Mouse (Mus musculus) CH12.LX (cell line): ENCODE measurements around the gene Taar7e. TPM values are rescaled to one million over a fixed set of nuclear protein-coding genes. Genes with fewer than 3 reads are reported as not detected.
"Not testable (repeated sequence)": the region's sequence is repeated elsewhere in the genome, so short reads cannot be mapped to it uniquely, and the experiment has no call there.

Experiments
- DNase-seq: peaks from one replicate; pipeline ENCODE4 v3.0.0-alpha.2; 2013; ENCODE audit errors: extremely low read depth
- H3K27ac ChIP-seq: 2 replicates; pipeline ENCODE4 v1.5.1; 2012; ENCODE audit warnings: low read depth, mild to moderate bottlenecking, control low read depth, moderate library complexity; ENCODE audit not compliant: insufficient read depth
- H3K27me3 ChIP-seq: replicated peaks from 2 replicates; pipeline ENCODE3; 2012; ENCODE audit warnings: inconsistent platforms
- H3K36me3 ChIP-seq, 2 experiments: replicated peaks in 1 of 2; 2 replicates each; pipeline versions ENCODE3 to v1.6.1; 2012; ENCODE audit warnings: inconsistent platforms in 1 of 2, low read length in 1 of 2, mild to moderate bottlenecking in 1 of 2, mixed read lengths in 1 of 2, moderate library complexity in 1 of 2; ENCODE audit not compliant: control insufficient read depth in 1 of 2, insufficient read depth in 1 of 2
- H3K4me1 ChIP-seq, 2 experiments: 2 replicates each; pipeline ENCODE4 v1.6.1; 2012; ENCODE audit warnings: inconsistent platforms in 1 of 2, moderate library complexity in 1 of 2; ENCODE audit not compliant: insufficient read depth in 2 of 2, control insufficient read depth in 1 of 2
- H3K4me2 ChIP-seq: 2 replicates; pipeline ENCODE4 v1.6.1; 2012; ENCODE audit warnings: low read depth, mild to moderate bottlenecking, control low read depth; ENCODE audit not compliant: poor library complexity, insufficient read depth, severe bottlenecking
- H3K4me3 ChIP-seq, 3 experiments: fragments of 150-350 bp in 1 of 3; sonication (generic) in 1 of 3; replicated peaks in 1 of 3; 2 replicates each; pipeline versions ENCODE3 to v1.5.1; 2011 to 2012; ENCODE audit warnings: low read depth in 2 of 3, low read length in 2 of 3, mild to moderate bottlenecking in 2 of 3, moderate library complexity in 2 of 3, control low read depth in 1 of 3, improper control_type of control experiment in 1 of 3, inconsistent platforms in 1 of 3, mixed read lengths in 1 of 3; ENCODE audit not compliant: poor library complexity in 1 of 3
- H3K79me2 ChIP-seq: replicated peaks from 2 replicates; pipeline ENCODE4 v1.6.1; 2012; ENCODE audit warnings: mild to moderate bottlenecking, moderate library complexity; ENCODE audit not compliant: control insufficient read depth, poor library complexity, insufficient read depth, severe bottlenecking; ENCODE audit errors: extremely low read depth
- H3K9ac ChIP-seq: 2 replicates; pipeline ENCODE4 v1.6.1; 2012; ENCODE audit warnings: low read depth, mild to moderate bottlenecking, control low read depth, moderate library complexity; ENCODE audit not compliant: insufficient read depth
- H3K9me3 ChIP-seq: replicated peaks from 2 replicates; pipeline ENCODE3; 2012; ENCODE audit warnings: low read length, inconsistent platforms, mixed read lengths
- CTCF ChIP-seq, 2 experiments: IDR thresholded peaks in 1 of 2; conservative IDR thresholded peaks in 1 of 2; 2 replicates each; pipeline ENCODE4 v1.5.1; 2011 to 2012; ENCODE audit warnings: low read depth in 2 of 2, low read length in 2 of 2, improper control_type of control experiment in 1 of 2, inconsistent platforms in 1 of 2, mild to moderate bottlenecking in 1 of 2, moderate library complexity in 1 of 2
- E2F4 ChIP-seq: IDR thresholded peaks from 2 replicates; pipeline ENCODE4 v1.6.1; 2011; ENCODE audit warnings: low read depth, low read length, improper control_type of control experiment; ENCODE audit not compliant: insufficient replicate concordance
- HCFC1 ChIP-seq: IDR thresholded peaks from 2 replicates; pipeline ENCODE4 v1.6.1; 2012; ENCODE audit warnings: low read depth, mild to moderate bottlenecking, inconsistent platforms, low read length, improper control_type of control experiment
- MAZ ChIP-seq: IDR thresholded peaks from 2 replicates; pipeline ENCODE4 v1.6.1; 2012; ENCODE audit warnings: low read depth, mild to moderate bottlenecking, inconsistent platforms, low read length, improper control_type of control experiment, moderate library complexity
- MEF2A ChIP-seq: IDR thresholded peaks from 2 replicates; pipeline ENCODE4 v1.6.1; 2014; ENCODE audit warnings: low read depth, mild to moderate bottlenecking, inconsistent platforms, low read length, improper control_type of control experiment, borderline replicate concordance
- MXI1 ChIP-seq: IDR thresholded peaks from 2 replicates; pipeline ENCODE4 v1.6.1; 2011; ENCODE audit warnings: mild to moderate bottlenecking, low read depth, low read length, improper control_type of control experiment
- RAD21 ChIP-seq: IDR thresholded peaks from 2 replicates; pipeline ENCODE4 v1.6.1; 2011; ENCODE audit warnings: low read depth, mild to moderate bottlenecking, low read length, improper control_type of control experiment, moderate library complexity
- SMC3 ChIP-seq: IDR thresholded peaks from 2 replicates; pipeline ENCODE4 v1.6.1; 2011; ENCODE audit warnings: low read depth, low read length, improper control_type of control experiment
- UBTF ChIP-seq: IDR thresholded peaks from 2 replicates; pipeline ENCODE4 v1.6.1; 2012; ENCODE audit warnings: low read depth, mild to moderate bottlenecking, inconsistent platforms, low read length, improper control_type of control experiment, moderate library complexity
- ZC3H11A ChIP-seq: IDR thresholded peaks from 2 replicates; pipeline ENCODE4 v1.6.1; 2012; ENCODE audit warnings: low read depth, mild to moderate bottlenecking, inconsistent platforms, low read length, improper control_type of control experiment
- dilution Hi-C: fragments of 300-500 bp; cut with MboI; formaldehyde crosslinking; loops from 2 replicates; pipeline ENCODE4 v1.14.3; 2020; ENCODE audit warnings: low sequenced_read_pairs; ENCODE audit not compliant: extremely low pct_unique_long_range_greater_than_20kb, extremely low pct_ligation_motif_present
- in situ Hi-C: fragments of 300-500 bp; cut with MboI; formaldehyde crosslinking; loops from 3 replicates; pipeline ENCODE4 v1.14.3; 2019; ENCODE audit warnings: low sequenced_read_pairs, low pct_ligation_motif_present, low pct_unique_long_range_greater_than_20kb, mixed read lengths
- polyA plus RNA-seq: library from polyadenylated mRNA; unstranded; fragments of >175 nt; gene quantifications from 2 replicates; pipeline ENCODE4 v1.2.1, GENCODE M21; 2012; ENCODE audit warnings: low read depth; ENCODE audit not compliant: insufficient read length
- total RNA-seq, 2 experiments: library from RNA; depleted of rRNA; stranded (reverse); fragments of 300-350 nt in 1 of 2; fragments of >200 nt in 1 of 2; gene quantifications; 2 replicates each; pipeline ENCODE4 v1.2.3; 2012 to 2014

Gene Taar7e
- total and polyA plus RNA-seq, 3 experiments, result not detected

DNA sequence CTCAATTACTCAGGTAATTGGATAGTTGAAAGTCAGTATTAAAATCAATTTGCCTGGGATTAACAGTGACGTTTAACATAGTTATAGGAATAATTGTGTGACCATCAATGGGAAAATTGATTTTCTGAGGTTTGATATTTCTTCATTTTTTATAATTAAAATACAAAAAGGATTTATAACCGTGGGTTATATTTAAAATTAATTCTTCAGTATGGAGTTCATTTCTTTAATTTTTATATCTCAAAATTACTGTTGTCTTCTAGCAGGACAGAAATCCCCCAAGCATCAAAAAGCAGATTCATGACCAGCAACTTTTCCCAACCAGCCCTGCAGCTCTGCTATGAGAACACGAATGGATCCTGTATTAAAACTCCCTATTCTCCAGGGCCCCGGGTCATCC is 38.8 kb downstream of the Taar7e start, which contains the start of gene Taar8a:
Gene Taar8a, plus strand, starts transcription at position 301 of the 400 bp plus-strand sequence.
- H3K27ac ChIP-seq, H3K4me3 ChIP-seq, H3K9ac ChIP-seq, dilution Hi-C loops, H3K4me1 ChIP-seq, H3K36me3 ChIP-seq, DNase-seq, H3K9me3 ChIP-seq, H3K27me3 ChIP-seq, H3K79me2 ChIP-seq, H3K4me2 ChIP-seq, in situ Hi-C loops: not testable (repeated sequence)

DNA sequence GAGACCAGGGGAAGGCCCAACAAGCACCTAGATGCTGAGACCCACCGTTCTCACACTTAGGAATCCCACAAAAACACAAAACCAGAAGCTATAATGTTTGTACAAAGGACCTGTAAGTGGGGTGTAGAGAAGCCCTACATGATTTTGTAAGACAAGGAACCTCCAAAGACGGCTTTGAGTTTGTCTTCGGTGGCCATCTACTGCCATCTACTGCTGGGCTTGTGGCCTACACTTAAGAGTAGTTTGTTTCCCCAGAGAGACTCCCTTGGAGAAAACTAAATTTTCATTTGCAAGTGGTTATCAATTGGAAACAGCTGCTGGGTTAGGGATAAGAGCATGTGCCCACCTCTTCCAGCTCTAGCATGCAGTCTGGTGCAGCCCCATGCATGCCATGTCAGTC is 42.8 kb downstream of the Taar7e start:
- DNase-seq, result peak; percentile 42
- dilution Hi-C loops, result no loop called here
- in situ Hi-C loops, result no loop called here

DNA sequence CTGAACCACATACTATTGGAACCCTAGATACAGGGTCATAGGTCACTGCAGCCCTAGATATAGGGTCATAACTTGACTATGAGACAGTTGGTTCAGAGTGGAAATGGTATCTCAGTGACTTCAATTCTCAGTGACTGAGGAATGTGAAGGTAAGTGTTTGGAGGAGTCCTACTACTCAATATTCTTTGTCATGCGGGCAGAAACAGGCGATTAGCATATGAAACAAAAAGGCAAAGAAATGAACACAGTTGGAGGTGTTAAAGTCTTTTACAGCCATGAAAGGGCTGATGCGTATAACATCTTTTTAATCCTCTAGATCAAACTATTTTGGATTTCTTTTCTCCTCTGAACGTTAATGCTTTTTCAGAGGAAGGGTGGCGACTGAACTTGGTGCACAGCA is 48.5 kb downstream of the Taar7e start:
- Histone ChIP-seq H3K79me2 (no peaks in the 10 kb centered on the region), H3K27me3 (no peaks in the 10 kb centered on the region), H3K9me3 (no peaks in the 10 kb centered on the region), H3K9ac (no peak overlapping the region), H3K27ac (no peak overlapping the region), H3K4me3 (no peak overlapping the region), H3K4me1 (no peaks in the 10 kb centered on the region), H3K4me2 (no peak overlapping the region), H3K36me3 (no peaks in the 10 kb centered on the region)
- dilution Hi-C loops (no loop called here), in situ Hi-C loops (no loop called here)
- DNase-seq, result no peak
- no peak for TF ChIP-seq HCFC1
- no peak for TF ChIP-seq MAZ
- TF ChIP-seq UBTF, result no peak

More for the DNA sequence above, 42.8 kb downstream of the Taar7e start:
- Histone ChIP-seq H3K27me3 (no peaks in the 10 kb centered on the region), H3K79me2 (no peaks in the 10 kb centered on the region), H3K4me1 (no peaks in the 10 kb centered on the region), H3K4me2 (no peak overlapping the region), H3K9ac (no peak overlapping the region), H3K4me3 (no peak overlapping the region), H3K9me3 (no peaks in the 10 kb centered on the region), H3K27ac (no peak overlapping the region), H3K36me3 (no peaks in the 10 kb centered on the region)
- TF ChIP-seq E2F4, result no peak
- peak; percentile 90 for TF ChIP-seq RAD21
- peak; percentile 88 for TF ChIP-seq SMC3
- no peak for TF ChIP-seq MEF2A
- TF ChIP-seq MXI1, result no peak
- no peak for TF ChIP-seq UBTF
- TF ChIP-seq CTCF (conservative IDR thresholded peaks at IDR 0.05 in 1 of 2, IDR thresholded peaks at IDR 0.05 in 1 of 2; ENCODE audit: low read depth in 2 of 2, low read length in 2 of 2), result peak; percentile 29 to 85; a peak in 3 of 4 replicates
- peak; percentile 80 for TF ChIP-seq ZC3H11A
- TF ChIP-seq MAZ, result no peak
